Mouse (Mus musculus) colon, adult 2 months (tissue): ENCODE results near the gene Unc93a. TPM values are rescaled to one million over a fixed set of nuclear protein-coding genes. Genes with fewer than 3 reads are reported as not detected.

Experiments used
- polyA plus RNA-seq: library from polyadenylated mRNA; depleted of rRNA; stranded (reverse); fragments of >200 nt; gene quantifications from 2 replicates; pipeline ENCODE4 v1.2.3, GENCODE M21; 2012; rRNA removed

Unc93a gene
- not detected in 2 replicates for polyA plus RNA-seq

GRCm38 (mm10) chr17:13131710-13132109, at the start of gene Unc93a:
TSS of gene Unc93a (minus strand) at chr17:13131810.

GRCm38 (mm10) chr17:13060804-13061203, 70.8 kb downstream of the Unc93a start, which contains the start of gene Tcp10b:
TSS of gene Tcp10b (plus strand) at chr17:13061104.

Other genes with a start within 250 kb of the Unc93a start
- gene Pnldc1, start 221.6 kb downstream of the Unc93a start, polyA plus RNA-seq, result 0.53 and 0.86 TPM in 2 replicates
- gene Tcp1, start 216.1 kb downstream of the Unc93a start, polyA plus RNA-seq, result 30.1 and 45.5 TPM in 2 replicates
- 27.8 and 32.2 TPM in 2 replicates for gene Mrpl18, start 215.5 kb downstream of the Unc93a start, polyA plus RNA-seq
- not detected in 2 replicates for gene Acat3, start 191.2 kb downstream of the Unc93a start, polyA plus RNA-seq
- 10.6 and 12.6 TPM in 2 replicates for gene Acat2, start 171.1 kb downstream of the Unc93a start, polyA plus RNA-seq
- 11.0 and 13.4 TPM in 2 replicates for gene Wtap, start 137.6 kb downstream of the Unc93a start, polyA plus RNA-seq
- 446 and 547 TPM in 2 replicates for gene Sod2, start 125.0 kb downstream of the Unc93a start, polyA plus RNA-seq
- gene Gpr31b, start 79.5 kb downstream of the Unc93a start, polyA plus RNA-seq, result 0.27 and 0.37 TPM in 2 replicates
- gene Tcp10b, start 70.7 kb downstream of the Unc93a start, polyA plus RNA-seq, result 0.05 and 0.27 TPM in 2 replicates
- not detected in 2 replicates for gene Smok2a, start 89.4 kb upstream of the Unc93a start, polyA plus RNA-seq
- not detected in 2 replicates for gene Smok2b, start 98.4 kb upstream of the Unc93a start, polyA plus RNA-seq
- gene Tcp10c, start 222.8 kb upstream of the Unc93a start, polyA plus RNA-seq, result not detected in 2 replicates